Mouse (Mus musculus) layer of hippocampus, postnatal 14 days (tissue): ENCODE data around the gene Amy2a4. TPM values are rescaled to one million over a fixed set of nuclear protein-coding genes. Genes with fewer than 3 reads are reported as not detected.
"Not testable (repeated sequence)": the region's sequence is repeated elsewhere in the genome, so short reads cannot be mapped to it uniquely, and the experiment has no call there.

Experiments
- DNase-seq, 2 experiments: peaks; one replicate each; pipeline ENCODE4 v3.0.0; 2021 to 2022; ENCODE audit warnings: low spot score in 2 of 2, mixed read lengths in 1 of 2
- long read RNA-seq, 2 experiments: library from polyadenylated mRNA; stranded (forward); transcript quantifications; one replicate each; pipeline ENCODE4 v2.0.0; 2021
- total RNA-seq, 2 experiments: library from RNA; stranded (reverse); gene quantifications; 2 replicates each; pipeline ENCODE4 v1.2.3; 2021

Gene Amy2a4
- not detected for total RNA-seq
- long read RNA-seq, experiment 1, result 0 reads
- long read RNA-seq, experiment 2, result 0 reads

DNA sequence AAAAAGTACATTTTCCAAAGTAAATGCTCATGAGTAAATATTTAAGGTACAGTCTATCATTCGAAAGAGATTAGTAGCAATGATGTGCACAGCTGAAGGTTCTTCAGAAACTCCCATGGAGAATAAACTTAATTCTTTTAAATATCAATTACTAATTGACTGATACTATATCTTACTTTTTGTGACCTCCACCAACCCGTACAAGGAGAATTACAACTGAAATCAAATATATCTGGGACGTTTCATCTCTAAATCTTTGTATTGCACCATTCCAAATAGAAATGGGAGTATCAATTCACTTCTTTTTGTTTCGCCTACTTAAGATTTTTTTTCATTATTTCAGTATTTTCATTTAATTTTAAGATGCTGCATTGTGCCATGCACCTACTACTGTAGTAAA is at the start of gene Amy2a4:
Gene Amy2a4, minus strand, starts transcription at position 101 of the 400 bp plus-strand sequence.
- not testable (repeated sequence) for DNase-seq

GRCm38 (mm10) chr3:113323952-113324351 is 32.7 kb upstream of the Amy2a4 start, which contains the start of gene Amy2a3:
TSS of gene Amy2a3 (minus strand) at chr3:113324052.
- not testable (repeated sequence) for DNase-seq

DNA sequence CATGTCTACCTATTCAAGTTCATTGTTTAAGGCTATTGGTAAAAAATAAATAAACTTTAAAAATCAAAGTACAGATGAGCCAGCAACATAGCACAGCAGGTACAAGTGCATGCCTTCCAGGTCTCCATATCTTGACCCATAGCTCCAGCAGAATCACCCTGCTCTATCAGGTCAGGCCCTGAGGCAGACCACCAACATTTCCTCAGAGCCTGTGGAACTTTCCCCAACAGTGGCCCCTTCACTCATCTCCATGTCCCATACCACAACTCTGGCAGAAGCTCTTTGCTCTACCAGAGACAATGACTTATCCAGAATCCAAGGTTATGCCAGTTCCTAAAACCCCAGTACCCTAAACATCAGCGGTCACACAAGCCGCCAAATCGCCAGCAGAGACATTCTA is 21.7 kb upstream of the Amy2a4 start:
- DNase-seq, result not testable (repeated sequence)

GRCm38 (mm10) chr3:113280285-113280684 is 11.0 kb downstream of the Amy2a4 start:
- DNase-seq, result not testable (repeated sequence)

DNA sequence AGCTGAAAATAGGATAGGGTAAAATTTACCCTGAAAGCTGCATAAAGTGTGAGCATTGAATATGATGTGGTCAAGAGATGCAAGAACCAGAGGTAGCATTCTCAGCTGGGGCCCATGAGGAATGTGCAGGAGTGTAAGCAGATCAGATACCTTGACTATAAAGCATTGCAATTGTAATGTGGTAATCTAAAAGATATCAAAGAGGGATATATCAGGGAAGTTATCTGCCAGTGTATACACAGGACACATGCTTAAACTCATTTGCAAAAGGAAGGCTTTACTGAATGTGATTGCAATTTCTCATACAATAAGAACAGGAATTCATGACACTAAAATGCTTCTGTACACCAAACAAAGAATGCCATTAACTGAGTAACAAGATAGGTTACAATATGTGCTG is 11.7 kb downstream of the Amy2a4 start:
- not testable (repeated sequence) for DNase-seq

DNA sequence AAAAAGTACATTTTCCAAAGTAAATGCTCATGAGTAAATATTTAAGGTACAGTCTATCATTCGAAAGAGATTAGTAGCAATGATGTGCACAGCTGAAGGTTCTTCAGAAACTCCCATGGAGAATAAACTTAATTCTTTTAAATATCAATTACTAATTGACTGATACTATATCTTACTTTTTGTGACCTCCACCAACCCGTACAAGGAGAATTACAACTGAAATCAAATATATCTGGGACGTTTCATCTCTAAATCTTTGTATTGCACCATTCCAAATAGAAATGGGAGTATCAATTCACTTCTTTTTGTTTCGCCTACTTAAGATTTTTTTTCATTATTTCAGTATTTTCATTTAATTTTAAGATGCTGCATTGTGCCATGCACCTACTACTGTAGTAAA is 32.5 kb downstream of the Amy2a4 start, which contains the start of gene Amy2a5:
Gene Amy2a5, minus strand, starts transcription at position 101 of the 400 bp plus-strand sequence.
- not testable (repeated sequence) for DNase-seq

Other genes starting within 250 kb of the Amy2a4 start
- under 1 TPM in 1 of 2 experiments, not detected in 1; 0.17 TPM for gene Amy2a5, start 32.6 kb downstream of the Amy2a4 start, total RNA-seq
- not detected for gene Amy2a3, start 32.6 kb upstream of the Amy2a4 start, total RNA-seq
- gene Amy2a2, start 65.2 kb upstream of the Amy2a4 start, total RNA-seq, result not detected
- gene Amy2a1, start 241.0 kb upstream of the Amy2a4 start, total RNA-seq, result not detected